Mouse (Mus musculus): ENCODE measurements around the gene Cyp26c1.

- TF ChIP-seq CTCF (IDR thresholded peaks at IDR 0.05; ENCODE audit: borderline replicate concordance, insufficient read depth, low read depth, low read length) (peak; percentile 60), POLR2A (IDR thresholded peaks at IDR 0.05; ENCODE audit: borderline replicate concordance, insufficient read depth, low read length) (no peak)
These were observed 18.6 kb downstream of the Cyp26c1 start for GRCm38 (mm10) chr19:37703902-37704509.

Data from cerebellum, adult 2 months (tissue).